ENCODE assay signal across 8 mouse cellular contexts in the genomic region with DNA sequence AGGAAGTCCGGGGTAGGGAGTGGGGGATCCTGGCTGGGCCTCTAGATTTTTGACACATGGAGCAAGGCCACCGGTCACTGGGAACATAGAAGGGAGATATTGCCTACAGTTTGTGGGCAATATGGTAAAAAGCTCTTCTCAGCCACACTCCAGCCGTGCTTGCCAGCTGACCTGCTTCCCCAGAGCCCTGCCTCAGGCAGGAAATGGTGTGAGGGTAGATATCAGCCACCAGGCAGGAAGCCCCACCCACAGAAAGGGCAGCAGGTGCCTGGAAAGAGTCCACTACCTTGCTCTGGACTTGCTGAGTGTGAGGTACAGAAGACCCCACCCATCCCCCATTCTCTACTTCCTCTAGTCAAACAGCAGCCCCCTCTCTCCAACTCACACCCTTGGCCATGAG.
DNase-seq lines count a peak whose midpoint lies in the region; ATAC-seq and TF ChIP-seq lines count a peak whose summit lies in the region.

No protein-coding gene starts in this region.

- no peak for TF ChIP-seq EP300 in liver, embryonic 14.5 days (IDR thresholded peaks at IDR 0.05; ENCODE audit: low read depth)

- H3K27me3 ChIP-seq in intestine, embryonic 14.5 days (replicated peaks; ENCODE audit: control insufficient read depth, insufficient read depth, low read length): no peaks in the 10 kb centered on the region
- H3K27me3 ChIP-seq in intestine, postnatal 0 days (replicated peaks; ENCODE audit: control insufficient read depth, insufficient read depth, low read length): no peaks in the 10 kb centered on the region
- H3K27me3 ChIP-seq in liver, embryonic 14.5 days (ENCODE audit: control insufficient read depth, insufficient read depth, low read length): no peaks in the 10 kb centered on the region
- H3K27me3 ChIP-seq in hindbrain, embryonic 14.5 days (ENCODE audit: control insufficient read depth, insufficient read depth, low read length): no peaks in the 10 kb centered on the region

- H3K4me3 ChIP-seq in intestine, embryonic 14.5 days (ENCODE audit: low read depth, low read length): no peak overlapping the region
- H3K4me3 ChIP-seq in intestine, postnatal 0 days (ENCODE audit: low read depth, low read length): no peak overlapping the region
- no peak overlapping the region for H3K4me3 ChIP-seq in liver, embryonic 14.5 days (ENCODE audit: insufficient read depth in 1 of 2, low read depth in 2 of 2, low read length in 2 of 2)
- no peak overlapping the region for H3K4me3 ChIP-seq in hindbrain, embryonic 14.5 days (replicated peaks; ENCODE audit: low read length)

- no peak for ATAC-seq in intestine, embryonic 14.5 days (replicated peaks; ENCODE audit: low FRiP score, low TSS enrichment, low read depth)
- ATAC-seq in intestine, postnatal 0 days: no peak
- ATAC-seq in hematopoietic stem cell, adult 5-6 weeks (replicated peaks in 1 of 2; ENCODE audit: insufficient read depth in 1 of 2, low FRiP score in 2 of 2, low TSS enrichment in 1 of 2, low read depth in 1 of 2, poor library complexity in 2 of 2, severe bottlenecking in 2 of 2): peak; percentile 66 to 75
- ATAC-seq in liver, embryonic 14.5 days (ENCODE audit: insufficient read depth): peak; percentile 29; the same call in 1 of the 2 replicates
- no peak for ATAC-seq in hindbrain, embryonic 14.5 days (ENCODE audit: low FRiP score)

- H3K36me3 ChIP-seq in intestine, embryonic 14.5 days (ENCODE audit: control insufficient read depth, insufficient read depth, low read length): no peaks in the 10 kb centered on the region
- no peaks in the 10 kb centered on the region for H3K36me3 ChIP-seq in intestine, postnatal 0 days (ENCODE audit: control insufficient read depth, insufficient read depth)
- no peaks in the 10 kb centered on the region for H3K36me3 ChIP-seq in liver, embryonic 14.5 days (replicated peaks; ENCODE audit: control insufficient read depth, insufficient read depth, low read depth)
- no peaks in the 10 kb centered on the region for H3K36me3 ChIP-seq in hindbrain, embryonic 14.5 days (replicated peaks; ENCODE audit: control insufficient read depth, insufficient read depth)

- DNase-seq in intestine, embryonic 14.5 days (ENCODE audit: low spot score): no peak
- no peak for DNase-seq in liver, embryonic 14.5 days (ENCODE audit: low read depth in 3 of 3, low spot score in 3 of 3)
- peak; percentile 76 for DNase-seq in thymus, postnatal 14 days
- no peak for DNase-seq in hindbrain, embryonic 14.5 days (ENCODE audit: low spot score)
- no peak for DNase-seq in embryo, embryonic 9.5 days (ENCODE audit: extremely low spot score)
- DNase-seq in left cerebral cortex, adult 8-10 months (ENCODE audit: low spot score in 2 of 2): no peak

- H3K9me3 ChIP-seq in intestine, embryonic 14.5 days (ENCODE audit: control insufficient read depth, low read length): no peaks in the 10 kb centered on the region
- H3K9me3 ChIP-seq in intestine, postnatal 0 days (ENCODE audit: control insufficient read depth): no peaks in the 10 kb centered on the region
- H3K9me3 ChIP-seq in liver, embryonic 14.5 days (ENCODE audit: control insufficient read depth, low read length): no peaks in the 10 kb centered on the region
- no peaks in the 10 kb centered on the region for H3K9me3 ChIP-seq in hindbrain, embryonic 14.5 days (ENCODE audit: control insufficient read depth, low read length)

- TF ChIP-seq CTCF in intestine, postnatal 0 days (IDR thresholded peaks at IDR 0.05; ENCODE audit: low read depth): no peak
- no peak for TF ChIP-seq CTCF in liver, embryonic 14.5 days (IDR thresholded peaks at IDR 0.05; ENCODE audit: low read depth)

- H3K4me1 ChIP-seq in intestine, embryonic 14.5 days (replicated peaks; ENCODE audit: control insufficient read depth, insufficient read depth, low read length): no peaks in the 10 kb centered on the region
- no peaks in the 10 kb centered on the region for H3K4me1 ChIP-seq in intestine, postnatal 0 days (replicated peaks; ENCODE audit: control insufficient read depth, insufficient read depth, low read length)
- H3K4me1 ChIP-seq in liver, embryonic 14.5 days (replicated peaks; ENCODE audit: control insufficient read depth in 2 of 2, insufficient read depth in 2 of 2, low read length in 1 of 2): peaks cover 0 to 24% of the 10 kb centered on the region in 2 experiments; a peak in 2 of 4 replicates
- H3K4me1 ChIP-seq in hindbrain, embryonic 14.5 days (replicated peaks; ENCODE audit: control insufficient read depth, insufficient read depth, low read length): no peaks in the 10 kb centered on the region

- WGBS in intestine, embryonic 14.5 days: 68% methylated on average over 3 of the region's 3 CpGs
- 65% methylated on average over 3 of the region's 3 CpGs for WGBS in intestine, postnatal 0 days
- WGBS in liver, embryonic 14.5 days (ENCODE audit: insufficient replicate concordance): 4% methylated on average over 3 of the region's 3 CpGs
- 79% methylated on average over 3 of the region's 3 CpGs for WGBS in hindbrain, embryonic 14.5 days

- H3K9ac ChIP-seq in intestine, embryonic 14.5 days (ENCODE audit: low read length): no peak overlapping the region
- no peak overlapping the region for H3K9ac ChIP-seq in intestine, postnatal 0 days (ENCODE audit: low read depth, low read length)
- no peak overlapping the region for H3K9ac ChIP-seq in liver, embryonic 14.5 days (replicated peaks)
- no peak overlapping the region for H3K9ac ChIP-seq in hindbrain, embryonic 14.5 days

- H3K27ac ChIP-seq in intestine, embryonic 14.5 days (ENCODE audit: low read depth): 0 out of 2 replicates have a peak overlapping the region, but pooled peaks have one; percentile 43
- H3K27ac ChIP-seq in intestine, postnatal 0 days (ENCODE audit: low read depth, low read length): no peak overlapping the region
- H3K27ac ChIP-seq in liver, embryonic 14.5 days: no peak overlapping the region
- no peak overlapping the region for H3K27ac ChIP-seq in hindbrain, embryonic 14.5 days

- no peak overlapping the region for H3K4me2 ChIP-seq in intestine, embryonic 14.5 days (ENCODE audit: low read length)
- H3K4me2 ChIP-seq in intestine, postnatal 0 days (replicated peaks; ENCODE audit: low read depth): no peak overlapping the region
- no peak overlapping the region for H3K4me2 ChIP-seq in liver, embryonic 14.5 days (ENCODE audit: low read depth)
- no peak overlapping the region for H3K4me2 ChIP-seq in hindbrain, embryonic 14.5 days (replicated peaks)

Comparison
In these comparisons a context has a peak if more than half of its experiments do, and no peak if none do; other contexts are left out.
1. ATAC-seq: peak in hematopoietic stem cell, adult 5-6 weeks (2 of 2) and liver, embryonic 14.5 days (single experiment); none in intestine, embryonic 14.5 days (single experiment), intestine, postnatal 0 days (single experiment) and hindbrain, embryonic 14.5 days (single experiment).